ENCODE assay signal across 17 mouse cellular contexts in genomic region chr7:45815984-45816351, GRCm38 (mm10). TPM values are rescaled to one million over a fixed set of nuclear protein-coding genes. Genes with fewer than 3 reads are reported as not detected.
DNase-seq lines count a peak whose midpoint lies in the region; ATAC-seq and TF ChIP-seq lines count a peak whose summit lies in the region.
"Had no signal": no experiment of that assay in that cellular context is flagged by ENCODE, and none has a peak within 500 bp of the region (broad histone marks: within the 10 kb centered on the region; RNA-seq: fewer than 3 reads in every experiment).

No protein-coding gene starts in this region.

- no peak for DNase-seq in hindbrain, embryonic 10.5 days (ENCODE audit: low spot score)
- DNase-seq in hindbrain, embryonic 11.5 days (ENCODE audit: low spot score), result no peak
- no peak for DNase-seq in forebrain, postnatal 0 days
- peak; percentile 82 for DNase-seq in midbrain, embryonic 11.5 days (ENCODE audit: low spot score, missing footprints)
- no peak for DNase-seq in kidney, adult 2 months
- no peak for DNase-seq in frontal cortex, postnatal 36 days (ENCODE audit: low spot score in 2 of 2)
- DNase-seq in urinary bladder, adult 18-20 months (ENCODE audit: low spot score in 2 of 2), result no peak
- DNase-seq: adrenal gland, postnatal 25 days; gastrocnemius, postnatal 14 days; heart, postnatal 14 days had no signal

- H3K27me3 ChIP-seq in hindbrain, embryonic 10.5 days (ENCODE audit: insufficient read depth, poor library complexity, severe bottlenecking), result peaks cover 28% of the 10 kb centered on the region
- H3K27me3 ChIP-seq in hindbrain, embryonic 11.5 days (ENCODE audit: control insufficient read depth, insufficient read depth, low read length), result peaks cover 2% of the 10 kb centered on the region; the same call in 1 of the 2 replicates
- H3K27me3 ChIP-seq in embryonic facial prominence, embryonic 13.5 days, result 0 out of 2 replicates have a peak, but pooled peaks cover 4% of the 10 kb centered on the region
- no peaks in the 10 kb centered on the region for H3K27me3 ChIP-seq in forebrain, postnatal 0 days (ENCODE audit: insufficient read depth, low read length)
- peaks cover 5% of the 10 kb centered on the region for H3K27me3 ChIP-seq in midbrain, embryonic 11.5 days (ENCODE audit: control insufficient read depth, insufficient read depth, low read length)
- no peaks in the 10 kb centered on the region for H3K27me3 ChIP-seq in kidney, adult 2 months (replicated peaks; ENCODE audit: control insufficient read depth, insufficient read depth, low read length)

- no peak for TF ChIP-seq POLR2A in kidney, adult 2 months (IDR thresholded peaks at IDR 0.05; ENCODE audit: low read depth, low read length)

- 0 out of 2 replicates have a peak overlapping the region, but pooled peaks have one; percentile 98 for H3K4me3 ChIP-seq in hindbrain, embryonic 10.5 days
- no peak overlapping the region for H3K4me3 ChIP-seq in hindbrain, embryonic 11.5 days (ENCODE audit: low read depth, low read length)
- H3K4me3 ChIP-seq in embryonic facial prominence, embryonic 13.5 days, result no peak overlapping the region
- no peak overlapping the region for H3K4me3 ChIP-seq in forebrain, postnatal 0 days (ENCODE audit: low read depth, low read length)
- no peak overlapping the region for H3K4me3 ChIP-seq in midbrain, embryonic 11.5 days (ENCODE audit: low read depth, low read length)
- H3K4me3 ChIP-seq in kidney, adult 2 months (ENCODE audit: insufficient read depth, low read depth, low read length), result no peak overlapping the region
- H3K4me3 ChIP-seq: heart, embryonic 10.5 days; left cerebral cortex, adult 2 months; liver, embryonic 15.5 days; myocyte had no signal

- no peak overlapping the region for H3K9ac ChIP-seq in hindbrain, embryonic 11.5 days (ENCODE audit: low read depth, low read length)
- H3K9ac ChIP-seq in embryonic facial prominence, embryonic 13.5 days, result 0 out of 2 replicates have a peak overlapping the region, but pooled peaks have one; percentile 16
- H3K9ac ChIP-seq in forebrain, postnatal 0 days, result no peak overlapping the region
- no peak overlapping the region for H3K9ac ChIP-seq in midbrain, embryonic 11.5 days (ENCODE audit: low read length)
- H3K9ac ChIP-seq: liver, embryonic 15.5 days had no signal

- H3K4me1 ChIP-seq in hindbrain, embryonic 10.5 days (replicated peaks), result peaks cover 38% of the 10 kb centered on the region
- H3K4me1 ChIP-seq in hindbrain, embryonic 11.5 days (replicated peaks; ENCODE audit: control insufficient read depth, insufficient read depth, low read length), result peaks cover 14% of the 10 kb centered on the region
- H3K4me1 ChIP-seq in embryonic facial prominence, embryonic 13.5 days, result peaks cover 28% of the 10 kb centered on the region
- peaks cover 14% of the 10 kb centered on the region for H3K4me1 ChIP-seq in forebrain, postnatal 0 days (ENCODE audit: insufficient read depth)
- H3K4me1 ChIP-seq in midbrain, embryonic 11.5 days (ENCODE audit: control insufficient read depth, insufficient read depth, low read length), result peaks cover 28% of the 10 kb centered on the region
- no peaks in the 10 kb centered on the region; the same call in 1 of the 2 replicates for H3K4me1 ChIP-seq in kidney, adult 2 months (ENCODE audit: control insufficient read depth, insufficient read depth, low read length)

- TF ChIP-seq CTCF in forebrain, postnatal 0 days (IDR thresholded peaks at IDR 0.05; ENCODE audit: low read depth), result no peak
- TF ChIP-seq CTCF in kidney, adult 2 months (conservative IDR thresholded peaks at IDR 0.05; ENCODE audit: insufficient read depth, insufficient read length, low read depth, low read length), result no peak

- no peak overlapping the region for H3K4me2 ChIP-seq in hindbrain, embryonic 11.5 days (replicated peaks; ENCODE audit: low read depth, low read length)
- no peak overlapping the region for H3K4me2 ChIP-seq in embryonic facial prominence, embryonic 13.5 days
- no peak overlapping the region for H3K4me2 ChIP-seq in forebrain, postnatal 0 days (ENCODE audit: low read depth)
- H3K4me2 ChIP-seq in midbrain, embryonic 11.5 days, result no peak overlapping the region

- H3K9me3 ChIP-seq in hindbrain, embryonic 10.5 days, result no peaks in the 10 kb centered on the region
- no peaks in the 10 kb centered on the region for H3K9me3 ChIP-seq in hindbrain, embryonic 11.5 days (ENCODE audit: control insufficient read depth, low read length)
- no peaks in the 10 kb centered on the region for H3K9me3 ChIP-seq in embryonic facial prominence, embryonic 13.5 days
- no peaks in the 10 kb centered on the region for H3K9me3 ChIP-seq in forebrain, postnatal 0 days (ENCODE audit: low read length)
- no peaks in the 10 kb centered on the region for H3K9me3 ChIP-seq in midbrain, embryonic 11.5 days (ENCODE audit: control insufficient read depth, low read length)
- H3K9me3 ChIP-seq: heart, embryonic 10.5 days; liver, embryonic 15.5 days had no signal

- WGBS in hindbrain, embryonic 10.5 days, result 60% methylated on average over 2 of the region's 2 CpGs
- WGBS in hindbrain, embryonic 11.5 days, result 58% methylated on average over 2 of the region's 2 CpGs
- 60% methylated on average over 2 of the region's 2 CpGs for WGBS in embryonic facial prominence, embryonic 13.5 days
- WGBS in forebrain, postnatal 0 days, result 21% methylated on average over 2 of the region's 2 CpGs
- WGBS in midbrain, embryonic 11.5 days, result 36% methylated on average over 2 of the region's 2 CpGs
- 78% methylated on average over 2 of the region's 2 CpGs for WGBS in kidney, adult 2 months

- peak overlapping the region; percentile 100; the same call in 1 of the 2 replicates for H3K27ac ChIP-seq in hindbrain, embryonic 10.5 days
- H3K27ac ChIP-seq in hindbrain, embryonic 11.5 days (ENCODE audit: low read depth, low read length), result no peak overlapping the region
- H3K27ac ChIP-seq in embryonic facial prominence, embryonic 13.5 days, result no peak overlapping the region
- 0 out of 2 replicates have a peak overlapping the region, but pooled peaks have one; percentile 54 for H3K27ac ChIP-seq in forebrain, postnatal 0 days (ENCODE audit: low read depth, low read length)
- H3K27ac ChIP-seq in midbrain, embryonic 11.5 days (ENCODE audit: low read depth, low read length), result no peak overlapping the region; the same call in 1 of the 2 replicates
- no peak overlapping the region for H3K27ac ChIP-seq in kidney, adult 2 months (ENCODE audit: insufficient read depth, low read depth, low read length)
- H3K27ac ChIP-seq: heart, embryonic 10.5 days; left cerebral cortex, adult 2 months; liver, embryonic 15.5 days had no signal

- peaks cover 21% of the 10 kb centered on the region for H3K36me3 ChIP-seq in hindbrain, embryonic 10.5 days
- H3K36me3 ChIP-seq in hindbrain, embryonic 11.5 days (ENCODE audit: control insufficient read depth, insufficient read depth, low read length), result peaks cover 14% of the 10 kb centered on the region; the same call in 1 of the 2 replicates
- peaks cover 20% of the 10 kb centered on the region for H3K36me3 ChIP-seq in embryonic facial prominence, embryonic 13.5 days
- peaks cover 20% of the 10 kb centered on the region for H3K36me3 ChIP-seq in forebrain, postnatal 0 days (ENCODE audit: insufficient read depth)
- H3K36me3 ChIP-seq in midbrain, embryonic 11.5 days (ENCODE audit: control insufficient read depth, insufficient read depth, low read length), result peaks cover 15% of the 10 kb centered on the region; the same call in 1 of the 2 replicates
- H3K36me3 ChIP-seq in kidney, adult 2 months (ENCODE audit: control insufficient read depth, insufficient read depth, low read length), result no peaks in the 10 kb centered on the region

- ATAC-seq in hindbrain, embryonic 11.5 days (ENCODE audit: low FRiP score), result no peak
- ATAC-seq in embryonic facial prominence, embryonic 13.5 days (ENCODE audit: insufficient number of reproducible peaks, insufficient read depth, low FRiP score, low TSS enrichment, low read depth), result no peak
- ATAC-seq in forebrain, postnatal 0 days, result no peak
- ATAC-seq in midbrain, embryonic 11.5 days (ENCODE audit: low FRiP score), result no peak
- ATAC-seq: lung, postnatal 0 days had no signal

RNA-seq across cellular contexts. Expression of gene Cyth2, which starts 1.6 kb away (rescaled TPM):
- polyA plus RNA-seq in hindbrain, embryonic 10.5 days (2016; fragmentation: Nextera tagmentation; extraction: Ambion mirVana), result 164 and 231 TPM in 2 replicates
- 211 and 248 TPM in 2 replicates for polyA plus RNA-seq in hindbrain, embryonic 11.5 days (2014; fragmentation: Nextera tagmentation; extraction: Ambion mirVana)
- polyA plus RNA-seq in embryonic facial prominence, embryonic 13.5 days (2015; fragmentation: Nextera tagmentation; extraction: Ambion mirVana), result 133 and 138 TPM in 2 replicates
- 253 and 270 TPM in 2 replicates for total RNA-seq in forebrain, postnatal 0 days (2014; rRNA removed)
- polyA plus RNA-seq in forebrain, postnatal 0 days (2015; fragmentation: Nextera tagmentation; extraction: Ambion mirVana), result 282 and 317 TPM in 2 replicates
- 224 and 225 TPM in 2 replicates for polyA plus RNA-seq in midbrain, embryonic 11.5 days (2014; fragmentation: Nextera tagmentation; extraction: Ambion mirVana)
- 43.3 and 44.7 TPM in 2 replicates for polyA plus RNA-seq in kidney, adult 2 months (2012; rRNA removed)

RNA-seq across cellular contexts. Expression of gene Kcnj14, which starts 8.6 kb away (rescaled TPM):
- polyA plus RNA-seq in hindbrain, embryonic 10.5 days (2016; fragmentation: Nextera tagmentation; extraction: Ambion mirVana), result 0.91 and 1.0 TPM in 2 replicates
- polyA plus RNA-seq in hindbrain, embryonic 11.5 days (2014; fragmentation: Nextera tagmentation; extraction: Ambion mirVana), result 0.48 and 0.57 TPM in 2 replicates
- polyA plus RNA-seq in embryonic facial prominence, embryonic 13.5 days (2015; fragmentation: Nextera tagmentation; extraction: Ambion mirVana), result 2.2 TPM in 2 replicates
- 0.54 and 1.00 TPM in 2 replicates for total RNA-seq in forebrain, postnatal 0 days (2014; rRNA removed)
- polyA plus RNA-seq in forebrain, postnatal 0 days (2015; fragmentation: Nextera tagmentation; extraction: Ambion mirVana), result 0.48 and 1.1 TPM in 2 replicates
- 0.69 and 0.75 TPM in 2 replicates for polyA plus RNA-seq in midbrain, embryonic 11.5 days (2014; fragmentation: Nextera tagmentation; extraction: Ambion mirVana)
- polyA plus RNA-seq in kidney, adult 2 months (2012; rRNA removed), result 0.28 and 0.31 TPM in 2 replicates
- total RNA-seq: megakaryocyte, adult 5-6 weeks had no signal

RNA-seq across cellular contexts. Expression of gene Grwd1, which starts 14.8 kb away (rescaled TPM):
- 85.2 and 110 TPM in 2 replicates for polyA plus RNA-seq in hindbrain, embryonic 10.5 days (2016; fragmentation: Nextera tagmentation; extraction: Ambion mirVana)
- polyA plus RNA-seq in hindbrain, embryonic 11.5 days (2014; fragmentation: Nextera tagmentation; extraction: Ambion mirVana), result 56.7 and 66.0 TPM in 2 replicates
- polyA plus RNA-seq in embryonic facial prominence, embryonic 13.5 days (2015; fragmentation: Nextera tagmentation; extraction: Ambion mirVana), result 62.7 and 74.0 TPM in 2 replicates
- total RNA-seq in forebrain, postnatal 0 days (2014; rRNA removed), result 39.3 and 41.8 TPM in 2 replicates
- polyA plus RNA-seq in forebrain, postnatal 0 days (2015; fragmentation: Nextera tagmentation; extraction: Ambion mirVana), result 55.9 and 60.7 TPM in 2 replicates
- polyA plus RNA-seq in midbrain, embryonic 11.5 days (2014; fragmentation: Nextera tagmentation; extraction: Ambion mirVana), result 64.0 and 67.9 TPM in 2 replicates
- 12.3 and 12.9 TPM in 2 replicates for polyA plus RNA-seq in kidney, adult 2 months (2012; rRNA removed)

RNA-seq across cellular contexts. Expression of gene Sult2b1, which starts 31.5 kb away (rescaled TPM):
- 1.7 and 2.2 TPM in 2 replicates for polyA plus RNA-seq in hindbrain, embryonic 10.5 days (2016; fragmentation: Nextera tagmentation; extraction: Ambion mirVana)
- polyA plus RNA-seq in hindbrain, embryonic 11.5 days (2014; fragmentation: Nextera tagmentation; extraction: Ambion mirVana), result 1.4 and 1.9 TPM in 2 replicates
- polyA plus RNA-seq in embryonic facial prominence, embryonic 13.5 days (2015; fragmentation: Nextera tagmentation; extraction: Ambion mirVana), result 7.7 and 8.4 TPM in 2 replicates
- 6.5 and 8.9 TPM in 2 replicates for total RNA-seq in forebrain, postnatal 0 days (2014; rRNA removed)
- polyA plus RNA-seq in forebrain, postnatal 0 days (2015; fragmentation: Nextera tagmentation; extraction: Ambion mirVana), result 9.6 and 10.0 TPM in 2 replicates
- polyA plus RNA-seq in midbrain, embryonic 11.5 days (2014; fragmentation: Nextera tagmentation; extraction: Ambion mirVana), result 1.5 and 2.4 TPM in 2 replicates
- polyA plus RNA-seq in kidney, adult 2 months (2012; rRNA removed), result 4.2 and 6.1 TPM in 2 replicates
- total RNA-seq: gastrocnemius, postnatal 14 days; heart, postnatal 14 days; megakaryocyte, adult 5-6 weeks had no signal

RNA-seq across cellular contexts. Expression of gene Lmtk3, which starts 32.4 kb away (rescaled TPM):
- 2.3 and 5.4 TPM in 2 replicates for polyA plus RNA-seq in hindbrain, embryonic 10.5 days (2016; fragmentation: Nextera tagmentation; extraction: Ambion mirVana)
- polyA plus RNA-seq in hindbrain, embryonic 11.5 days (2014; fragmentation: Nextera tagmentation; extraction: Ambion mirVana), result 6.3 and 9.1 TPM in 2 replicates
- 4.1 and 4.2 TPM in 2 replicates for polyA plus RNA-seq in embryonic facial prominence, embryonic 13.5 days (2015; fragmentation: Nextera tagmentation; extraction: Ambion mirVana)
- 128 and 144 TPM in 2 replicates for total RNA-seq in forebrain, postnatal 0 days (2014; rRNA removed)
- 8.9 and 12.5 TPM in 2 replicates for polyA plus RNA-seq in forebrain, postnatal 0 days (2015; fragmentation: Nextera tagmentation; extraction: Ambion mirVana)
- 4.6 and 4.8 TPM in 2 replicates for polyA plus RNA-seq in midbrain, embryonic 11.5 days (2014; fragmentation: Nextera tagmentation; extraction: Ambion mirVana)
- 5.7 and 7.3 TPM in 2 replicates for polyA plus RNA-seq in kidney, adult 2 months (2012; rRNA removed)
- total RNA-seq: megakaryocyte, adult 5-6 weeks had no signal
- polyA plus RNA-seq: liver, embryonic 15.5 days had no signal

Comparison
In these comparisons a context has a peak if more than half of its experiments do, and no peak if none do; other contexts are left out.
1. H3K27ac ChIP-seq: peak in hindbrain, embryonic 10.5 days (single experiment) and forebrain, postnatal 0 days (single experiment); none in hindbrain, embryonic 11.5 days (single experiment), embryonic facial prominence, embryonic 13.5 days (single experiment), midbrain, embryonic 11.5 days (single experiment) and kidney, adult 2 months (single experiment).